ENCODE assay signal across 8 mouse cellular contexts in genomic region chr12:80198487-80198886, GRCm38 (mm10).
A peak's percentile ranks its signal among the peaks of the same experiment; 100 is the strongest.
DNase-seq lines count a peak whose midpoint lies in the region; ATAC-seq and TF ChIP-seq lines count a peak whose summit lies in the region.

No protein-coding gene starts in this region.

- no peaks in the 10 kb centered on the region for H3K27me3 ChIP-seq in intestine, postnatal 0 days (replicated peaks; ENCODE audit: control insufficient read depth, insufficient read depth, low read length)
- no peaks in the 10 kb centered on the region for H3K27me3 ChIP-seq in limb, embryonic 14.5 days (ENCODE audit: control insufficient read depth, insufficient read depth, low read length)

- H3K9ac ChIP-seq in intestine, postnatal 0 days (ENCODE audit: low read depth, low read length) = no peak overlapping the region
- no peak overlapping the region for H3K9ac ChIP-seq in limb, embryonic 14.5 days (ENCODE audit: low read depth, low read length, severe bottlenecking)

- H3K9me3 ChIP-seq in intestine, postnatal 0 days (ENCODE audit: control insufficient read depth) = no peaks in the 10 kb centered on the region
- H3K9me3 ChIP-seq in limb, embryonic 14.5 days (ENCODE audit: control insufficient read depth, low read length) = no peaks in the 10 kb centered on the region

- H3K36me3 ChIP-seq in intestine, postnatal 0 days (ENCODE audit: control insufficient read depth, insufficient read depth) = peaks cover 61% of the 10 kb centered on the region
- H3K36me3 ChIP-seq in limb, embryonic 14.5 days (ENCODE audit: control insufficient read depth, insufficient read depth, low read length) = peaks cover 49% of the 10 kb centered on the region

- no peak overlapping the region for H3K4me3 ChIP-seq in intestine, postnatal 0 days (ENCODE audit: low read depth, low read length)
- no peak overlapping the region for H3K4me3 ChIP-seq in limb, embryonic 14.5 days (replicated peaks; ENCODE audit: low read length)

- H3K4me2 ChIP-seq in intestine, postnatal 0 days (replicated peaks; ENCODE audit: low read depth) = no peak overlapping the region
- no peak overlapping the region for H3K4me2 ChIP-seq in limb, embryonic 14.5 days (replicated peaks; ENCODE audit: low read depth, low read length, severe bottlenecking)

- WGBS in intestine, postnatal 0 days = 14% methylated on average over 3 of the region's 3 CpGs
- WGBS in limb, embryonic 14.5 days = 20% methylated on average over 3 of the region's 3 CpGs

- peak; percentile 94 for TF ChIP-seq CTCF in intestine, postnatal 0 days (IDR thresholded peaks at IDR 0.05; ENCODE audit: low read depth)

- peak; percentile 81 for DNase-seq in 416B (ENCODE audit: low read depth)
- peak; percentile 55 for DNase-seq in Muller cell, postnatal 12 days (ENCODE audit: inconsistent ontology term)
- peak; percentile 39 to 43 for DNase-seq in cerebellum, postnatal 36 days
- peak; percentile 42 to 74 for DNase-seq in gastrocnemius, postnatal 4 days (ENCODE audit: low spot score in 2 of 2)
- DNase-seq in limb, embryonic 14.5 days (ENCODE audit: low spot score) = peak; percentile 88
- peak; percentile 56 for DNase-seq in testis, postnatal 14 days (ENCODE audit: low spot score)

- H3K4me1 ChIP-seq in intestine, postnatal 0 days (replicated peaks; ENCODE audit: control insufficient read depth, insufficient read depth, low read length) = no peaks in the 10 kb centered on the region
- H3K4me1 ChIP-seq in limb, embryonic 14.5 days (ENCODE audit: control insufficient read depth, insufficient read depth, low read length) = no peaks in the 10 kb centered on the region

- ATAC-seq in intestine, postnatal 0 days = no peak
- peak; percentile 73; the same call in 1 of the 2 replicates for ATAC-seq in limb, embryonic 14.5 days (ENCODE audit: low FRiP score, low read depth)
- peak; percentile 67 for ATAC-seq in neutrophil, adult 5-6 weeks (ENCODE audit: extremely low read depth, insufficient number of reproducible peaks, low FRiP score, poor library complexity, severe bottlenecking)

- H3K27ac ChIP-seq in intestine, postnatal 0 days (ENCODE audit: low read depth, low read length) = no peak overlapping the region
- H3K27ac ChIP-seq in limb, embryonic 14.5 days (replicated peaks; ENCODE audit: low read depth, low read length) = no peak overlapping the region

- no peak for TF ChIP-seq POLR2A in limb, embryonic 14.5 days (IDR thresholded peaks at IDR 0.05; ENCODE audit: borderline replicate concordance, extremely low read depth, insufficient read depth, insufficient read length)
